Mouse (Mus musculus) thymus, adult 2 months (tissue): ENCODE measurements around the gene Ppm1j. TPM values are rescaled to one million over a fixed set of nuclear protein-coding genes. Genes with fewer than 3 reads are reported as not detected.
A peak's percentile ranks its signal among the peaks of the same experiment; 100 is the strongest.
"Not testable (repeated sequence)": the region's sequence is repeated elsewhere in the genome, so short reads cannot be mapped to it uniquely, and the experiment has no call there.

ENCODE experiments used
- DNase-seq: peaks from one replicate; pipeline ENCODE4 v3.0.0; 2021
- H3K27ac ChIP-seq: fragments of 200-500 bp; 2 replicates; pipeline ENCODE4 v1.5.1; 2012; ENCODE audit warnings: low read length, control low read depth; ENCODE audit not compliant: control insufficient read depth, insufficient read depth
- H3K27me3 ChIP-seq: fragments of 200-500 bp; 2 replicates; pipeline ENCODE4 v1.6.1; 2012; ENCODE audit warnings: mild to moderate bottlenecking, low read length, moderate library complexity, mixed read lengths; ENCODE audit not compliant: control insufficient read depth, insufficient read depth
- H3K36me3 ChIP-seq: fragments of 200-500 bp; 2 replicates; pipeline ENCODE4 v1.6.1; 2012; ENCODE audit warnings: mild to moderate bottlenecking, low read length, moderate library complexity; ENCODE audit not compliant: control insufficient read depth, insufficient read depth
- H3K4me1 ChIP-seq: fragments of 200-500 bp; replicated peaks from 2 replicates; pipeline ENCODE4 v1.6.1; 2012; ENCODE audit warnings: low read length; ENCODE audit not compliant: control insufficient read depth, insufficient read depth
- H3K4me3 ChIP-seq: fragments of 200-500 bp; 2 replicates; pipeline ENCODE4 v1.5.1; 2012; ENCODE audit warnings: mild to moderate bottlenecking, low read length, control low read depth, moderate library complexity; ENCODE audit not compliant: control insufficient read depth, insufficient read depth
- CTCF ChIP-seq: fragments of 200-500 bp; IDR thresholded peaks from 2 replicates; pipeline ENCODE4 v1.5.1; 2012; ENCODE audit warnings: mild to moderate bottlenecking, control low read depth, low read length, moderate library complexity, borderline replicate concordance; ENCODE audit not compliant: control insufficient read depth, poor library complexity, insufficient read depth; ENCODE audit errors: extremely low read depth
- POLR2A ChIP-seq: fragments of 200-500 bp; IDR thresholded peaks from 2 replicates; pipeline ENCODE4 v1.6.1; 2012; ENCODE audit warnings: mild to moderate bottlenecking, low read length, control low read depth, moderate library complexity; ENCODE audit not compliant: control insufficient read depth, poor library complexity, insufficient read depth; ENCODE audit errors: extremely low read depth
- WGBS: fragments of 180-500 bp; shearing (Covaris S2); methylation state at CpG from one replicate; pipeline ENCODE4 v1.1.7; 2018; 5-methylcytosine and 5-hydroxymethylcytosine counted together
- polyA plus RNA-seq: library from polyadenylated mRNA; depleted of rRNA; stranded (reverse); fragments of >200 nt; gene quantifications from 2 replicates; pipeline ENCODE4 v1.2.3, GENCODE M21; 2012

Ppm1j gene
- polyA plus RNA-seq, 1 experiment, result 7.4 TPM

DNA sequence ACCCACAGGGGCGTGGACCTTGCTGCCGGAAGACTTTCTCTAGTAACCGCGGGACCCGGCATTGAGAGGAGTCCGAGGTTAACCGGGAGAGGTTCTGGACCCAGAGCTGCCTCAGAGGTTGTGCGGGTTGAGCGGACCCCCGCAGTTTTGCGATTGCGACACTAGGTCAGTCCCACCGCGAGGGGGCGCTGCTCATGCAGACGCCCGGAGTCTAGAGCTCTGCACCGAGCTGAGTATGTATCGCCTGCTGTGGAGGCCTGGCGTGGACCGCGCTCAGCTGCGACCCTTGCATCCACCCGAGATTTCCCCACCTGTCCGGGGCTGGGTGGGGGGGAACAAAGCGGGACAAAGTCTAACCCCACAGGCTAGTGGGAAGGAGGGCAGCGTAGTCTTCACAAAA is 22.4 kb upstream of the Ppm1j start:
- DNase-seq, result peak; percentile 66
- Histone ChIP-seq H3K4me3 (no peak overlapping the region), H3K27ac (no peak overlapping the region), H3K36me3 (no peaks in the 10 kb centered on the region), H3K4me1 (no peaks in the 10 kb centered on the region; the same call in 1 of the 2 replicates), H3K27me3 (no peaks in the 10 kb centered on the region; the same call in 1 of the 2 replicates)
- peak; percentile 99 for TF ChIP-seq CTCF
- TF ChIP-seq POLR2A, result no peak
- 4% methylated on average over 27 of the region's 27 CpGs for WGBS

DNA sequence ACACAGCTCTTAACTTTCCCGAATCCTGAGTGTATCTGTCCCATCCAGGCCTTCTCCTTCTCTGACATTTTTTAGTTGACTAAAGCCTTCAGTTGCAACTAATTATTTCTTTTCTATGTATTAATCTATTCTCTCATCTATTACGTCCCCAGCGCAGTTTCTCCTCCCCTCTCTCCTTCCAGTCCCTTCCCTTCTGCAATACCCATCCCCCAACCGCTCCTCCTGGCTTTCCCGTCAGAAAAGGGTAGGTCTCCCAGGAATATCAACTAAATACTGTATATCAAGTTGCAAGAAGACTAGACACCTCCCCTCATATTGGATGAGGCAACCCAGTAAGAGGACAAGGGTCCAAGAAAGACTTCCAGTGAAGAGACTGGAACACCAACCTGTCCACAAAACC is 22.0 kb upstream of the Ppm1j start:
- no peaks in the 10 kb centered on the region; the same call in 1 of the 2 replicates for H3K27me3 ChIP-seq
- TF ChIP-seq POLR2A, result no peak
- TF ChIP-seq CTCF, result no peak
- no peaks in the 10 kb centered on the region for H3K36me3 ChIP-seq
- no peaks in the 10 kb centered on the region; the same call in 1 of the 2 replicates for H3K4me1 ChIP-seq
- 51% methylated on average over 5 of the region's 5 CpGs for WGBS
- no peak for DNase-seq
- no peak overlapping the region for H3K4me3 ChIP-seq
- no peak overlapping the region for H3K27ac ChIP-seq

DNA sequence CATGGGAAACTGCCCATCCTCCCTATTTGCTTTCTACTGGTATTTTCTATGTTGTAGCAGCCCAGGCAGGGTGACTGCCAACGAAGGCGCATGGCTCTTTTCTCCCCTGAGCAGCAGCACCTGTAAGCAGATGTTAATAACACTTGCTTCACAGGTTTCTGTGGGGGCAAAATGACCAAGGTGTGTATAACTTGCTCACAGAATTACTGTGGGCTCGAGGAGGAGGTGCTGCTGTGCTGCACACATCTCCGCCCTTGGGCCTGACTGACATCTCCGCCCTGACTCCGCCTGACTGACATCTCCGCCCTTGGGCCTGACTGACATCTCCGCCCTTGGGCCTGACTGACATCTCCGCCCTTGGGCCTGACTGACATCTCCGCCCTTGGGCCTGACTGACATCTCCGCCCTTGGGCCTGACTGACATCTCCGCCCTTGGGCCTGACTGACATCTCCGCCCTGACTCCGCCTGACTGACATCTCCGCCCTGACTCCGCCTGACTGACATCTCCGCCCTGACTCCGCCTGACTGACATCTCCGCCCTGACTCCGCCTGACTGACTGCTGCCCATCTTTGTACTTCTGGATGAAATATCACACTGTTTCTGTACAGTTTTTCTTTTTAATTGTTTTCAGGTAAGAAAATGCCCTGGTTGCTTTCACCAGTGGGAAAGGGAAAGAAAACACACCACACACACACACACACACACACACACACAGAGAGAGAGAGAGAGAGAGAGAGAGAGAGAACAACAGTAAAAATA is 18.6 kb upstream of the Ppm1j start:
- H3K27me3 ChIP-seq, DNase-seq, H3K36me3 ChIP-seq, H3K4me3 ChIP-seq, H3K27ac ChIP-seq, H3K4me1 ChIP-seq: not testable (repeated sequence)
- WGBS, result 80% methylated on average over 20 of the region's 20 CpGs

DNA sequence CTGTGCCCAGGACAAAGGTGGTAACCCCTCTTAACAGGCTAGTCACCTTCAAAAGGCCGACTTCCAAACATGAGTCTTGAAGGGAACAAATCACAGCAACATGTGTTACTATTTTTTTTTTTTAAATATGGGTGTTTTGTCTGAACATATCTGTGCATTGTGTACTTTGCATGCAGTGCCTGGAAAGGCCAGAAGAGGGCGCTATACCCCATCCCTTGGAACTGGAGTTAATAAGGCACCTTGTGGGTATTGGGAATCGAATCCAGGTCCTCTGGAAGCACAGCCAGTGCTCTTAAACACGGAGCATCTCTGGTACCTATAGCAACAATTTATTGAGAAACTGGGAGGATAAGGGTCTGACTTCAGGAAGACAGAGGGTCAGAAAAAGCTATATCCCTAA is 15.8 kb upstream of the Ppm1j start:
- Histone ChIP-seq H3K4me1 (no peaks in the 10 kb centered on the region), H3K27me3 (no peaks in the 10 kb centered on the region), H3K27ac (no peak overlapping the region), H3K4me3 (no peak overlapping the region), H3K36me3 (no peaks in the 10 kb centered on the region)
- 18% methylated on average over 4 of the region's 4 CpGs for WGBS
- DNase-seq, result no peak
- TF ChIP-seq POLR2A, result no peak
- no peak for TF ChIP-seq CTCF

DNA sequence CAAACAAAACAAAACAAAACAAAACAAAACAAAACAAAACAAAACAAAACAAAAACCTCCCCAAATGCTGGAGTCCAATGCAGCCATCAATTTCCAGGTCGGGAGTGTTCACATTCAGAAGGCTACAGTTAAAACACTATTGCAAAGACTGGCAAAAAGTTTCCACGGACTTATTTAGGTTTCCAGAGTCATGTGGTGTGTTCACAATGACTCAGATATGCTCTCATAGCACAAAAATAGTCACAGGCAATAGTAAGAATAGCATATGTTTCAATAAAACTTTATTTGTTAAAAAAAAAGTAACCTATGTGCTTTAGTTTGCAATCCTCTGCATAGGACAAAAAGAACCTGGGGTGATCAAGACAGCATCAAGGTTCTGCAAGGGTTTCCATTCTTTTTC is 13.7 kb upstream of the Ppm1j start:
- Histone ChIP-seq H3K4me1 (peaks cover 10% of the 10 kb centered on the region), H3K27ac (no peak overlapping the region), H3K36me3 (no peaks in the 10 kb centered on the region), H3K4me3 (no peak overlapping the region), H3K27me3 (no peaks in the 10 kb centered on the region)
- 61% methylated on average over 2 of the region's 2 CpGs for WGBS
- TF ChIP-seq POLR2A (no peak), CTCF (no peak)
- DNase-seq, result no peak

DNA sequence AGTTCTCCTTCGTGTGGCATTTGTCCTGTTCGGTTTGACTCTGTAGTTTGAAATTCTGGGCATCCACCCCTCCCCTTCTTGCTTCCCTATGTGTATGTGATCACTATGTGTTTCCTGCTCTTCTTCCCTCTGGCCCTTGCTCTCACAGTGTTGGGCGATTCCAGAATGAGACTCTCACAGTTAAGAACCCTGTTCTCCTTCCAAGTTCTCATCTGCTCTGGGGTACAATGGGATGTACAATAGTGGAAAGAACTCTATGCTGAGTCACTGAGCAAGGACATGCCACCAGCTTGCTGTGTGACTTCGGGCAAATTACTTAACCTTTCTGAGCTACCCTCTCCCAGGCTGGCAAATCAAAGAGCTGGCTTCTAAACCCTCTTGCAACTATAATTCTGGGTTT is 13.1 kb upstream of the Ppm1j start:
- no peaks in the 10 kb centered on the region for H3K36me3 ChIP-seq
- WGBS, result 78% methylated on average over 4 of the region's 4 CpGs
- H3K4me1 ChIP-seq, result peaks cover 12% of the 10 kb centered on the region
- no peak overlapping the region for H3K4me3 ChIP-seq
- H3K27ac ChIP-seq, result no peak overlapping the region
- TF ChIP-seq CTCF (no peak), POLR2A (no peak)
- H3K27me3 ChIP-seq, result no peaks in the 10 kb centered on the region
- DNase-seq, result no peak

DNA sequence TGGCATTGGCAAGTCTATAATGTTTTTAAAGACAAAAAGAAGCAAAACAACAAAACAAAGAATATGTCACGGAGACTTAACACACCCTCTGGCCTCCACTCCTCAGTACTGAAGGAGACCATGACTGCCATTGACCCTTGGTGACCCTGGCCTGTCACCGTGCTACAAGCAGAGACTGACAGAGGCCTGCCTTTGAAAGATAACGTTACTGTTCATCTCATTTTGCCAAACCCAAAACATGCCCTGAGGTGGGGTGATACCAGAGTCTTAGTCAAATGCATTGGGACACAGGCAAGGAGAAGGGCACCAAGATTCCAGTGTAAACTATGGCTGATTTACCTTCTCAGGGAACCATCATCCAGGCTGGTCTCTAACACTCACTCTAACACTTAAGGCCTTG is 11.7 kb upstream of the Ppm1j start:
- Histone ChIP-seq H3K4me3 (no peak overlapping the region), H3K4me1 (peaks cover 12% of the 10 kb centered on the region), H3K36me3 (no peaks in the 10 kb centered on the region), H3K27ac (no peak overlapping the region), H3K27me3 (no peaks in the 10 kb centered on the region)
- no peak for DNase-seq
- WGBS, result 94% methylated on average over 3 of the region's 3 CpGs
- TF ChIP-seq POLR2A (no peak), CTCF (no peak)
